Mouse (Mus musculus) megakaryocyte, embryonic 14.5 days (primary cell): ENCODE results near the gene Crtc3.

Source experiments
- FLI1 ChIP-seq: IDR thresholded peaks from 2 replicates; pipeline ENCODE4 v1.6.1; 2012; ENCODE audit warnings: low read length, inconsistent platforms, mixed read lengths
- GATA1 ChIP-seq: IDR thresholded peaks from 3 replicates; pipeline ENCODE4 v1.6.1; 2012; ENCODE audit warnings: mixed read lengths, low read length, inconsistent platforms, borderline replicate concordance

- TF ChIP-seq GATA1 (no peak), FLI1 (no peak)
Observed at GRCm38 (mm10) chr7:80642976-80643666, 45.6 kb downstream of the Crtc3 start.
